Mouse (Mus musculus) embryo, embryonic 10 days (tissue): ENCODE data around the gene P4ha2.

Experiments used
- DNase-seq: peaks from one replicate; pipeline ENCODE4 v3.0.0-alpha.2; 2015; ENCODE audit warnings: low spot score

The P4ha2 gene

DNA sequence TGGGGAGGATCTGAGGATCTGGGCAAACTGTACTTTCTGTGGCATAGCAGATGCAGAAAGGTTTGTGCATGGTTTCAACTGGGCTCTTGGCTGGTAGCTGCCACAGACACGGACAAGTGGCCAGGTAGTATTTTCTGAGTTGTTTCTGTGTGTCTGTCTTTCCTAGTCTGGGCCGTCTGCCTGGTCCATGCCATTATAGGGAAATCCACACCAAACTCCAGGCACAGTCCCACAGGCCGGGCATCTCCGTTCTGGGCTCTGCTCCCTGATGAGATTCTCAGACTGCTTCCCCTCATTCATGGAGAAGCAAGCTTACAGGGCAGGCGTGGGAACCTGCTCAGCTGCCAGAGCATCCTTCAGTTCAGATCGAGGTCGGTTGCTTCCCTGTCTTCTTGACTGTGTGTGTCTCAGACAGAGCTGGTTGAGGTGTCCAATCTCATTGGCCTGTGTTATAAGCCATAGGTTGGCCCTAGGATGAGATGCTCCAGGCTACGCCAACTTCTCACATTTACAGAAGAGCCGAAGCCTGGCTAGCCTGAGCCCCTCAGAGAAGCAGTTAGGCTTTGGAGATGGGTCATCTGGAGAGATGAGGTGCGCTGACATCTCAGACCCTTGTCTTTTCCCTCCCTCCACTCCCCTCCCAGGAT, at the start of gene P4ha2:
Gene P4ha2 (plus strand): TSS at position 51 of the 647 bp plus-strand sequence.
- no peak for DNase-seq

DNA sequence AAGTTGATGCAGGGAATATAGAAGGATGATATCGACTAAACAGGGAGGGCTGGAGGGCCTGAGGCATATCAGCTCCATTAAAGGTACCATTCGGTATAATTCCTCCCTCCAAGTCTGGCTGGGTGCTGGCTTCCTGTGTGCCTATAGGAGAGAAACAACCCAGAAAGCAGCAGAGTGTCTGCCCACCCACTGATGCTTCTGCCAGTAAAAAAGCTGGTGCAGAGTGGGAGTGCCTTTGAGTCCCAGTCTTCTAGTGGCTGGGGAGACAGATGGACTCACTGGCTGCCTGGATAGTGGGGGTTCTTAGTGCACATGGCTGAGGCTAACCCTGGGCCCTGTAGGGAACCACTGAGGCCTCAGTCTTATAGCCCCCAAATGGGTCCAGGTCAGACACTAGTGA, 49.7 kb upstream of the P4ha2 start:
- DNase-seq = no peak

DNA sequence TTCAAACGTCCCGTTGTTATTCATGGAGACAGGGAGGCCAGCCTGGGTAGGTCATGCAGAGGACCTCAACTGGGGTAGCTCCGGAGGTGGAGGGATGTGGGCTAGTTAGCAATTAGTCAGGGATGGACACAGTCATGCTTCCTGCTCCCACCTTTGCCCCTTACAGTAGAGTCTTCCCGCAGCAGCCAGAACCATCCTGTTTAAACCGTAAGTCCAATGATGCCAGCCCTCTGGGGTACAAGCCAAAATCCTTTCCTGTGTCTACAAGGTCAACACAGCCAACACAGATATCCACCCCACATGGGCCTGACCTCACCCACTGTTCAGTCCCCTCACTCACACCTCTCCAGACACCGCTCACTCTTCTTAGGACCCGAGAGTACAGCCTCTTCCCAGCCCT, 48.7 kb upstream of the P4ha2 start:
- DNase-seq = no peak

DNA sequence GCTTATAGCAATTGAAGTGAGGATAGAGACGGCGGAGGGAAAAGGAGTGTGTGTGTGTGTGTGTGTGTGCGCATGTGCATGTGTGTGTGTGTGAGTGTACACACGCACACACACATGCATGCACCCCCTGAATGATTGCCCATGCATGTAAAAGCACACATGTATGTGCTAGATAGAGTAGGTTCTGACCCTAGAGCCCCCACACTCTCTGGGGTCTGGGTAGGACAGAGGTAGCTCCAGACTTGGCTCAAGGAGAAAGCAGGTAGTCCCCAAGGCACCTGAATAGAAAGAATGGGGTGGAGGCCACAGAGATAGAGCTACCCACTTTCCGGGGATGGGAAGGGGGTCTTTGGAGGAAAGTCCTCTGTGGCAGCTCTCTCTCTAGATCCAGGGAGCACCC, 47.8 kb upstream of the P4ha2 start:
- no peak for DNase-seq

DNA sequence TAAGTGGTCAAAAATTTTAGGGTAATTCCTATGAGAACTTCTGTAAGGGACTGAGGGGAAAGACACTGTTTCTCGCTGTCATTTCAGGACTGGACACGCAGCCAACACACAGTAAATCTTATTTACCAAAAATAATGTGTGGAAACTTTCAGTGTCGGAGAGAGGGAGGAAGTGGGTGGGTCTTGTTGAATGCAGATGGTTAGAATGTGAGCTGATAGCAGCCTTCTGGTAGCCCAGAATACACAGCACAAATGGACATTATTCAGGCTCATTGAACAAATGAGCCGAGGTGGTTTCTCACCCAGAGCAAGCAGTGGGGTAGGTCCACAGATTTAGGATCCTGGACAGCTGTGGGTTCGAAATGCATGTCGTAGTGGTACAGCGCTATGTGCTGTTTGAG, 46.8 kb upstream of the P4ha2 start:
- DNase-seq = no peak

DNA sequence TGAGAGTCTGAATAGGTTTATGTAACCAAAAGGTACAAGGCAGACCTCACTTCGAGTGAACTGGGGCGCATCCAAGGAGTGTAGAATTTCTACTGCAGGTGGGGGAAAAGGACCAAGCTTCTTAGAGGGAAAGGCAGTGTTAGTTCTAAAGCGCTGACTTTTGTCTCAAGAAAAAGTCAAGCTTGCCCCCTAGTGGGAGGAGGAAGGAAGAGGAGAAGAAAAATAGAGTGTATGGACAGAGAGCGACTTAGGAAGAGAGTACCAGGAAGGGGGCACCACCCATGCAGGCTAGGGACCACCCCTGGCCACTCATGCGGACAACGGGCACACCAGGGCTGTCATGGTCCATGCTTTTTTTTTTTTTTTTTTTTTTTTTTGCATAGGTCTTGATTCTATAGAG, 45.6 kb upstream of the P4ha2 start:
- DNase-seq = peak; percentile 80

DNA sequence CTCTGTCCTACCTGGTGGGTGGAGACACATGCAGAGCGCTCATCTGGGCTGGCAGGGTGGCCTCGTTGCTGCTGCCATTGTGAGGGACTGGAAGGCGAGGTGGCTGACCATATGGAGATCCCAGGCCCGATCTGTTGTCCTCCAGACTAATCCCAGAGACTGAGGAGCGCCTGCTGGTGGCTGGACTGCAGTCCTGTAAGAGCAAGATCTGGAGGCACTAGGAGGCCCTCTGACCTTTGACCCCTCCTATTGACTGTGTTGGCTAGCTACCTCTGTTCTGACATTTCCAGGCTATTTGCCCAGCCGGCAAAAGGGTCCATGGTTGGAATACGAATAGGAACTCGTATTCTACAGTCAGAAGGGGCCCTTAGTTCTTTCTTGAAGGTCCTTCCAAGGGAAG, 43.8 kb upstream of the P4ha2 start:
- DNase-seq = peak; percentile 91

DNA sequence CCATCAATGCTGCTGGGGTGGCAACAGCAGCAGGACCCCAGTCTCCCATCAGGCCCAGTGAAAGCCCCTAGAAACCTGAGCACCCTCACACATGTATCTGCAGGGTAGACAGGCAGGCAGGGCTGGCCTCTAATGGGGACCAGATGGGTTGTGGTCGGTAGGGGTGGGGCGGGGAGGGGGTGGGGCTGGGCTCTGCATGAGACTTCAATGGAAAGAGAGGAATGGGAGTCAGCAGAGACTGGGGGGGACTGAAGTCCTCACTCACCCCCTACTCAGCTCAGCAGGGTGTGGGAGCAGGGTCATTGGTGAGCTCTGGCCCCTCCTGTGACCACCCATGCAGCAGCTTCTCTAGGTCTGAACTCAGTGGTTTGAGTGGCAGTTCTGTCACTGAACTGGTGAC, 42.5 kb upstream of the P4ha2 start:
- DNase-seq = peak; percentile 59

DNA sequence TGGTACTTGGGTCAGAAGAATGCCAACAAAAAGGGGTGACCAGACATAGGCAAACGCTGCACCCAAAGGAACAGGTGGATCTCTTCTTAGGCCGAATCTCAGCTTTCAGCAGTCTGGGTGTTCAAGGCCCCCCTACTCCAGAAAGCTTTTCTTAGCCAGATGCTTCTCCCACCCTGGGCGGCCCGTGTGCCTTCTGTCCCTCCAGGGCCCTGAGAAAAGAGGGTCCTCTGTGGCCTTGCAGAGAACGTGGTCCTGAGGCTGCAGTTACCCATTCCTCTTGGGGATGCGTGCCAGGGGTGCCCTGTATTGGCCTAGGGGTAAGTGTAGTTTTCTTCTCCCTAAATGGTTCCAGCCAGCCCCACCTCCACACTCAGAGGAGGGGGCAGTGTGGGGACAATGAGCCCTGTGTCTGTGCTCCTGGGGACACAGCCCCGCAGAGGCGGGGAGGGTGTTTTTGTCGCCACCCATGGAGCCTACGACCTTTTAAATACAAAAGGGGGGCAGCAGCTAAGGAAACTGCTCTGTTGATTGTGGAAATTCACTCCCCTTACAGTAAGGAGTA, 41.8 kb upstream of the P4ha2 start:
- DNase-seq = no peak

DNA sequence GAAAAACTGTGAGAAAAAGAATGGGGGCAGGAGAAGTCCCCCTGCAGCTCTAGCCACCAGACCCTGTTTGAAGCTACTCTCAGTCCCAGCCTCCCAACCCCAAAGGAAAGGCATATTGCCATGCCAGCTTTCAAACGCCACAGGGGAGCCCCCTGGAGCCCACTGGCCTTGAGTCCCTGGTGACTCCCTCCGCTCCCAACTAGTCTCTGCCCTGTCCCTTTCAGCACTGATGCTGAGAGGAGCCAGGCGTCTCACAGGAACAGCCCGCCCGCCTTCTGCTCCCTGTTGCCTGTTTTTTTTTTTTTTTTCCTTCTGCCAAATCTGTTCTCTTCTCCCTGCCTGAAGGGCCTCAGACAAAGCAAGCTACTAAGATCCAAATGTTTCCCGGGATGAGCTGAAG, 41.3 kb upstream of the P4ha2 start:
- DNase-seq = peak; percentile 41

DNA sequence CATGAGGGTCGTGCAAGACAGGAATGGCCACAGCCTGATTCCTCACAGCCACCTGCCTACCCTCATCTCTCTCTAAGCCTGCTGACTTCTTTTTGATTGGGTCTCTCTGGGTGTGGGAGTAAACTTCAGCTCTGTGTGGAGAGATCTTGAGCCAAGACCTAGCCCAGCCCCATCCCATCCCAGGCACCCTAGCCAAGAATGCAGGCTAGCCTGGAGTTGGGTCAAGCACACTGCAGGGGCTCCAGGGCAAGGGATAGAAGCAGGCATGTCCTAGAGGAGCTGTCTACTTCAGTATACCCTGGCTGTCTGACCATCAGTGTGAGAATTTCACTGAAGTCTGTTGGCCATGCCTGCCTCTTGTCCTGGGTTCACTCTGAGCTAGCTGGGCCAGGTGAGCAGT, 40.4 kb upstream of the P4ha2 start:
- DNase-seq = no peak

DNA sequence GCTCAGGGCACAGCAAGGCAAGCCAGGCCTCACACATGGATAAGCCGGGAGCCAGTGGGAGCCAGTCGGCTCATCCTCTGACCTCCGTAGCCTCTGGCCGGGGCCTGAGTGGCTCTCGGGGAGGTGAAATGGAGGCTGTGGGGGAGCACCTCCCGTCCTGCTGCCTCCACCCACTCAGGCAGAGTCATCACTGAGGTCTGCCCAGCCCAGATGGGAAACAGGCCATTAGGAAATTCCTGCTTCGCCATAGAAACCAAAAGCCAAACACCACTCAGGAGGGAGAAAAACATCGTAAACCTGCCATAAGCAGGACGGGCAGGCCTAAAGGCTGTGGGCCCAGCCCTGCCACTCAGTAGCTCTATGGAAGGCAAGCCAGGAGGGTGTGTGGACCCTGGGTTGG, 39.6 kb upstream of the P4ha2 start:
- DNase-seq = peak; percentile 70

DNA sequence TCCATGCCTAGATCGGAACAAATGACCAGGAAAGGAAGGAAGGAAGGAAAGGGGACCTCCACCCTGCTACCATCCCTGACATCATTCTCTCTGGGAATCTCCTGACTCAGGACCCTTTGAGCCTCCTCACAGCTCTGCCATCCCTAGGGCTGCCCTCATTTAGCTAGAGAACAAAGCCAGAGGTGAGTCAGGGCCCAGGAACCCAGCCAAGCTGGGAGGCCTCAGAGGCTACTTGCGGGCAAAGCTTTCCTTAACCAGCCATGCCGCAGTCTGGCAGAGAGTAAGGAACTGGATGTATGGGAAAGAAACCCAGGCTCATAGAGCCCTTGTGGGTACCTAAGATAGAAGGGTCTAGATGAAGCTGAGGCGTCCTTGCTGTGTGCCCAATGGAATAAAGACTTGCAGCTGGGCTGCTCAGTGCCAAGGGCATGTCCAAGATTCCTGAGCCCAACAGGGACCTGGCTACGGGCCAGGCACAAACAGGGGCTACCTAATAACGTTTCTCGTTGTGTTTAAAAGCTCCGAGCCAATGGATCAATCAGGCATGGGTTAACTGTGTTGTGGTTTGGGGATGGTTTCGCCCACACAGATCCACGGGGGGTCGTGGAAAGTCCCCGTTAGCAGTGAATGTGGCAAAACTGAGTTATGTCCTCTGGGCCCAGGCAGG, 37.7 kb upstream of the P4ha2 start:
- no peak for DNase-seq

DNA sequence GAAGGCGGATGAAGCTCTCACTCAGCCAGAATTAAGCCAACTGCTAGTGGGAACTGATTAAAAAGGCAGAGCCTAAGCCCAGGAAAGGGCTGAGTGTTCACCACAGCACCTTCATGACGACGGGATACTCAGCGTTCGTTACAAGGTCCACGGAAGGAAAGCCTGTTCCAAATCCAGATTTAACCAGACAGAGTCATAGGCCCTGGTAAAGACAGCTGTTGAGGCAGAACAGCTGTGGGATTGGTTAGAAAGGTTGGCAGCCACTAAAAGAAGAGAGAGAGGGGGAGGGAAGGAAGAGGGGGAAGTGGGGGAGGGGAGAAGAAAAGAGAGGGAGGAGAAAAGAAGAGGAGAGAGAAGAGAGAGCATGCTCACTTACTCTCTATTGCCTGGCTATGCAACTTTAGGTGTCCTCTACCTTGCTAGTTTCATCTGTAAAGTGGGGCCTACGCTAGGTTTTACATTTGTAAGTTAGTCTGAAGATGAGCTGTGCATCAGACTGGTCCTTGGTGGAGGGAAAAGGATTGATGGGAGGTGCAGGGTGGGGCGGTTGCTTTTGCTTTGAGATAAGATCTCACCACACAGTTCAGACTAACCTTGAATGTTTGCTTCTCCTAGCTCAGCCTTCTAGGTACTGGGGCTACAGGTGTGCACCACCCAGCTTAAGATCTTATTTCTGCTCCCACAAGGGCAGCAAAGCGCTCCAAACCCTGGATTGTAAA, 37.0 kb upstream of the P4ha2 start:
- DNase-seq = no peak

DNA sequence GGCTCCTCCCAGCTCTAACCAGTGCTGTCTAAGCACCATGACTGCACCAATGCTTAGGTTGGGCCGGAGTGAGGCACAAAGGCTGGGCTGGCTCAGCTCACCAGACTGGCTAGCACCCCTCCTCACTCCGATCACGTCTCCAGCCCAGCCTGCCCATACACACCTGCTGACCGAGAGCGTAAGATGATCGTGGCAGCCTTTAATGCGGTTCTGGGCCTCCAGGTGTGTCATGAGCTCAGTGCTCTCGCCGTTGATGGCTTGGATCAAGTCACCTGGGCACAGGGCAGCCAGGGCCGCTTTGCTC, 36.5 kb upstream of the P4ha2 start:
- no peak for DNase-seq

DNA sequence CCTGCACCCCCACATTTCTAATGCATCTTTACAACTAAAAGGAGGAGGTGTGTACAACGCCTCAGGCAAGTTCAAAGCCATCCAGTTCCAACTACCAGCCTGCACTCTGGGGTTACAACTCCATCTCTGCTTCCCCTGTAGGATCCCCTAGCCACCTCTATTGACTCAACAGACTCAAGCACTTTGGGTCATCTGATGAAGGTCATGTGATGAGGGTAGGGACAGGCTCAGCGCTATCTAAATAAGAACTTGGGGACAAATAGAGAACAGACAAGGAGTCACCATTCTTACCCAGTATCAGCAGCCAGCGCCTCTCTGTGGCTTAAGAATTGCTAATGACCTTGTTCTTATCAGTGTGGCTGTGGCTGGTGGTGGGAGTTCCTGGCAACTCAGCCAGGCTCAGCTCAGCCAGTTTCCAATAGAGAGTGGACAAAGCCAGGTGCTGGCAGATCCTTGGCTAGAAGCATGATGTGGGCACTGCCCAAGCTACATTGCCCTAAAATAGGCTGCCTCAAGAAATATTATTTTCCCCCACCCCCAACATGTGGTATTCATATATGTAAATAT, 35.4 kb upstream of the P4ha2 start:
- no peak for DNase-seq

DNA sequence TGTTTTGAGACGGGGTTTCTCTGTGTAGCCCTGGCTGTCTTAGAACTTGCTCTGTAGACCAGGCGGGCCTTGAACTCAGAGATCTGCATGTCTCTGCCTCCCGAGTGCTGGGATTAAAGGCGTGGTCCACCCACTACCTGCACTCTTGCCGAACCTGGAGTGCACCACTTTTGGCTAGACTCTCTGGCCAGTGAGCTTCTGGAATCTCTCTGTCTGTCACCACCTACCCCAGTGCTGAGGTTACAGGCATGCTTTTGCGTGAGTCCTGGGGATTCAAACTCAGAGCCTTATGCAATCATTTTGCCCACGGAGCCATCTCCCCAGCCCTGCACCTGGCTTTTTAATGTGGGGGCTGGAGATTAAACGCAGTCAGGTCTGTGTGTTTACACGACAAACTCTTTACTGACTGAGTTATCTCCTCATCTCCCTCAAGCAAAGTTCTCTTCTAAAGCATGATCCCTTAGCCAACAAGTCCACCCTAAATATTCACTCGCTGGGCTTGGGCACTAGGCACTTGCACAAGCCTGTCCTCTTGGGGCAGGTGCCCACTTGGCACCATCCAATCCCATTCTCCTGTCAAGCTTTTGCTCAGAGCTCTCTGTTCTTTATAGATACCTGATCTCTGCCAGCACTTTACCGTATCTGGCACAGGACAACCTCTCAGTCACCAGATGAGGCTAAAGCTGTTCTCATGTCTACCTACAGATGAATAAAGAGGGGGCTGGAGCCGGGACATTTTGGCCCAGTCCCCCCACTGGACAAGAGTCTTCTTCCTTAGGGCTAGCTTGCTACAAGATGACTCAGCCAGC, 34.6 kb upstream of the P4ha2 start:
- no peak for DNase-seq

DNA sequence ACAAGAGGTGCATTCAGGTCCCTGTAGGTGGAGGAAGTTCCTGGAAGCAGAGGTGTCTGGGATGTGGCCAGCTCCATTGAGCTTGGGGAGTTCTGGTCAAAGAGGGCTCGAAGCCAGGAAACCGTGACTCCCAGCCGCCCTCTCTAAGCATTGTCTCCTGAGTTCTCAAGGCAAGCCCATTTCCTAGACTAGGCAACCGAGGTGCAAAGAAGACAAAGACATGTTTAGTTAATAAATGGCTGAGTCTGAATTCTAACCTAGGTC, 34.0 kb upstream of the P4ha2 start:
- no peak for DNase-seq

DNA sequence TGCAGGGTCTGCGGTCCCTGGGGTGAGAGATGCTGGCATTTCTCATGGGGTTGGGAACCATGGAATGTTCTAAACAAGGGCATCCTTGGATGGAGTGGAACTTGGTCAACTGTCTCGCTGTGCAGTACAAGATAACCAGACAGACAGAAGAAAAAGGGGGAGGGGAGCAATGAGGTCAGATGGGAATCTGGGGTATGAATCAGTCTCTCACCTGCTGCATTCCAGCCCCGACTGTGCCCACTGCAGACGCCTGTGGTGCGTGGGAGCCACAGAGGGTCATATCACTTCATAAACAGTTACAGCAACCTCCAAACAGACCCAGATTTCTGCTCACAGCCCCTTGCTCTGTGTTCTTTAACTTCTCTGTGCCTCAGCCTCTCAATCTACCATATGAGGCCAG, 33.5 kb upstream of the P4ha2 start:
- DNase-seq = no peak

DNA sequence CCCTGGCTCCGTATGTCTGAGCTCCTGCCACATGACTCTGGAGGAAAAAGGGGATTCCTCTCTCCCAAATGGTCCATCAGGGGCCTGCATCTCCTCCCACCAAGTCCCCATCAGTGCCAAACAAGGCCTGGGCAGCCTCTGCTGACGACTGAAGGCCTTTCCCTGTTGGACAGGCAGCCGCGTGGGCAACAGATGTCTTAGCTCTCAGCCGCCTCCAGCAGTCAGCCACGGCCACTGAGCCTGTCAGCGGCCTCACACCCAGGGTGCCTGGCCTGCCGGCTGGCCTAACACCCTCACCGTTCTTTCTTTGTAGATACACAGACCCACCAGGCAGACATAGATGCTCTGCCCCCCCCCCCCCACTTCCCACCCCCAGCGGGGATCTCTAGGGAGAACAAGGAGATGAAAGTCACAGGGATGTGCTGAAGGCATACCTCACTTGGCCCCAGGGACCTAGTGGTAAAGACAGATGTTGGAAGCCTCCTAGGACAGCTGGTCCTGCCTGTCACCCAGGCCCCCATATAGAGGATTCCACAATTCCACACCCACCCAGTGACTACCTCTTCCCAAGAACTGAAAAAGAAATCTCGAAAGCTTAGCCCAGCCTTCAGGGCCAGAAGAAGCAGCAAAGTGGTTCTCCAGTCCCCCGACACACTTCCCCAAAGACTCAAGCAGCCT, 32.4 kb upstream of the P4ha2 start:
- peak; percentile 80 for DNase-seq

DNA sequence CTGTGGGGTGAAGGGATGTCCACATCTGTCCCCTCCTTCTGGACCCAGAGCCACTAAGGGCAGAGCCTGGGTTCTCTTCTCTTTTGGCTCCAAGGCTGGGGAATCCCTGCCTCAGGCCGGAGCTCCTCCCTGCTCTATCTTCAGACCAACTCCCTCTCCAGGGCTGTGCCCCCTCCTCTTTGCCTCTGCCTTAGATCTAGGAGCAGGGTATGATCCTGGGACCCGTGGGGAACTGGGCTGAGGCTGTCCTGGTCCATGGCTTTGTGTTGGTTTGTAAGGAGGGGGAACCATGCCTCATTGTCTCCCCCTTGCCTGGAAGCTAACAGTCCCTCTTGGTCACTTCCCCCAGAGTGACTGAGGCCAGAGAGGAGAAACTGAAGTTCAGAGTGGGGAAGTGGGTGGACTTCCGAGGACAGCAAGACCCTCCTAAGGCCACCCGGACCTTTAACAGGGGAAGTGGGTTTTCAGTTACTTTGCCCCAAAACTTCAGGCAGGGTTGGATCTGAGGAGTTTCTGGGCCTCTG, 31.8 kb upstream of the P4ha2 start:
- no peak for DNase-seq
